Mouse (Mus musculus) heart, postnatal 25 days (tissue): Measurements from ENCODE around the gene Cyren. TPM values are rescaled to one million over a fixed set of nuclear protein-coding genes. Genes with fewer than 3 reads are reported as not detected.

ENCODE experiments used
- DNase-seq: peaks from one replicate; pipeline ENCODE4 v3.0.0; 2022; ENCODE audit warnings: low spot score
- intact Hi-C: fragments of 180-260 bp; cut with DNase I; formaldehyde crosslinking; loops from one replicate; pipeline ENCODE4 v1.15.1; 2025
- total RNA-seq, 2 experiments: library from RNA; stranded (reverse); gene quantifications; 2 replicates each; pipeline ENCODE4 v1.2.3; 2021

The Cyren gene
- total RNA-seq, 2 experiments from 2014 or later, result 3.8 to 4.1 TPM

DNA sequence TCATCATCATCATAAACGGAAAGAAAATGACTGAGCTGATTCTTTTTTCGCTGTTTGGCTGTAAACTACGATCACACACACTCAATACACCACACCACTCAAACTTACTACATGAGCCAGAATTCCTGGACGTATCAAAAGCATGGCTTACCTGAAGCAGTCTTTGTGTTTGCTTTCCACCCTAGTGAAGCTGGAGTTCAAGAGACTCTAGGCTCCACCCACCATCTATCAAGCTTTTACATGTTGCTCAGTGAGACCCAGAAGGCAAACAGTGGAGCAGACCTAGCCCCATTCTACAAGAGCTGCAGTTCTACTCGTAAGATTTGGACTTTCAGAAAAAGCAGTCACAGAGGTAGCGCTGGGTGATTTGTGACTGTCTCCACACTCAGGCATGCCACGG lies 24.7 kb upstream of the Cyren start:
- no peak for DNase-seq
- intact Hi-C loops, result no loop called here

DNA sequence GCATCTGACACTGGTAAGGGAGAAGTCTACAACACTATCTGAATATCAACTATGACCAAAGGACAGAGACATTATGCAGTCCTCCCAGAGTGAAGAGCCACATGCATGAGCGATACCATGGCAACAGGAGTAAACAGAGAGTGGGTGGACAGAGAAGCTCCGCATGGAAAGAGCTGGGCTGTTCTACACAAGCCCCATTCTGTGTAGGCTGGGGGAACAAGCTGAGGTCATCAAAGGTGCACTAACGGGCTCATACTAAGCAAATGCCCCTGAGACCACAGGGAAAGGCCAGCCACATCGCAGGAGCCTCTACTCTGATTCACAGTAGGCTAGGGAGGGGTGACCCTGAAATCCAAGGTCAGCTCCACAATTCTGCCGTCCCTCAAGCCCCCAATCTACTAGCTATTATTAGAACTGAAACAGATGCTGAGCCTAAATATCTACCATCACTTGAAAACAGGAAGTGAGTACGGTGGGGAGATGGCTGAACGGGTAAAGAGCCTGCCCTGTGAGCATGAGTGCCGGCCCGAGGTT lies 24.1 kb upstream of the Cyren start:
- DNase-seq, result no peak

DNA sequence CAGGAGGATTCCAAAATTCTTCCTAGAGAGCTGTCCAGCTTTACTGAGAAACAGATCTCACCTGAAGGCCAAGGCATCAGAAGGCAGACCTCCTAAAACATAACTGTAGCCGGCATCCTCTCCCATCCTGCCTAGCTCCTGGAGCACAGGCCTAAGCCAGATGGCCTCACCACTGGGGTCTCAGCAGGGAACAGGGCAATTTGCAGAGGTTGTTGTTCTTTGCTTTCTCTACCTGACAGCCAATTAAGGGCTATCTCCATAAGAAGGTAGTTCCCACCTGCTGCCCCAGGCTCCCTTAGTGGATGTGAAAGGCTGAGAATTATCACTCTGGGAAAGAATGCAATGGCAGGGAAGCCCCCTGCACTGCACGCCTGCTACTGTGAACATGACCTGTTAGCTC lies 23.1 kb upstream of the Cyren start:
- no peak for DNase-seq
- intact Hi-C loops, result no loop called here

More for the DNA sequence above, 24.1 kb upstream of the Cyren start:
- intact Hi-C loops, result no loop called here

DNA sequence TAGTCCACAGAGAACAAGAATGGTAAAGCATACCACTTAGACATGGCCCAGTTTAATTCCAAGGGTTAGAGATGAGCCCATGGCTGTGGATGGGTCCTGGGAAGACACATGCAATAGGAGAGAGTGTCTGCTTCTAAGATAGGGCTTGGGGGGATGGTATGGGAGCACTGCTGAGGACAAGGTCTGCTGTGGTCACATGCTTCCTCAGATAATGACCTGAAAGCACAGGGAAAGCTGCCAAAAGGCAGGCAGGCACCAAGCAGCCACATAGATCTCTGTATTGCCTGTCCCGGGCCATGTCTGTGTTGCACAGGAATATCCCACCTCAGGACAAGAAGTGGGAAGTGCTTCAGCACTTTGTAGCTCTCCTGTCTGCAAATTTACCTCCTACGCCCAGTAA lies 21.3 kb upstream of the Cyren start:
- no peak for DNase-seq
- intact Hi-C loops, result no loop called here

DNA sequence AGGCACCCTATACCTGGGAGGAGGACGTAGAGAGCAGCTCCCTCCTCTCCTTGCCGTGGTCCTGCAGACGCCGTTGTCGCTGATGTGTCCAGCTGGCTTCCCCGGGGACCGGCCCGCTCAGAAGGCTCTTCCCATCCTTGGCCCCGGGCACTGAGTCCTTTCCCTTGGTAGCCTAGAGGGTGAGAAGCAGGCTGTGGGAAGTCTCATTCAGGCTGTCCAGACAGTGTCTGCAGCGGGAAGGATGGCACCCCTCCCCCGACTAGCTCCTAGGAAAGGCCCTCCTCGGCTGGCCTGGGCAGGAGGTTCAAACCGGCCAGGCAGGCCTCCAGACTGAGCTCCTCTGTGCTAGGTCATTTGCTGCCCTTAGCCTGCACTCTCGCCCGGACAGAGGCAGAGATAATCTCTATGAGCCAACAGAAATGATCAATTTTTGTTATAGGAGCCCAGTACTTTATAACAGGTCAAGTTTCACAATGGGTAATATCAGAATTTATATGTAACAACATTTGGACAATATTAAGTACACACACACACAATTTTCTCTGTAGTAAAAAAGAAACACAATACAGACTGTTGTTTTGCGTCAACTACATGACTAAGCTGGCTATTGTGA lies 18.4 kb upstream of the Cyren start:
- DNase-seq, result no peak
- intact Hi-C loops, result no loop called here

DNA sequence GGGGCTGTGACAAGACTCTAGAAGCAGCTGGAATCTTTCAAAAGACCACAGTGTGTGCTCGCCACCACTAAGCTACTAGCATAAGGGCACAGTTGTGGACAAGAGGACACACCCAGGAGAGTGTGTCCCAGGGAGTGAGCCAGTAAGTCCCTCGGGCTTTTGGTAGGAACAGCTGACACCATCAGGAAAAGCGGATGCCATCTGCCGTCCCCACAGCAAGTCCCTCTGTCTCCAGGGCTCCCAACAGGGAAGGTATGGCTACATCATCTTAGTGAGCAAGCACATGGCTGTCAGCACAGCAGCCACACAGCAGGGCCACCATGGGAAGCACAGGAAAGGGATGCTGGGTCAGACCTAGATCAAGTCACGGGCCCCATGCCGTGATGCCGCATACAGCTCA lies 17.7 kb upstream of the Cyren start:
- intact Hi-C loops, result no loop called here

DNA sequence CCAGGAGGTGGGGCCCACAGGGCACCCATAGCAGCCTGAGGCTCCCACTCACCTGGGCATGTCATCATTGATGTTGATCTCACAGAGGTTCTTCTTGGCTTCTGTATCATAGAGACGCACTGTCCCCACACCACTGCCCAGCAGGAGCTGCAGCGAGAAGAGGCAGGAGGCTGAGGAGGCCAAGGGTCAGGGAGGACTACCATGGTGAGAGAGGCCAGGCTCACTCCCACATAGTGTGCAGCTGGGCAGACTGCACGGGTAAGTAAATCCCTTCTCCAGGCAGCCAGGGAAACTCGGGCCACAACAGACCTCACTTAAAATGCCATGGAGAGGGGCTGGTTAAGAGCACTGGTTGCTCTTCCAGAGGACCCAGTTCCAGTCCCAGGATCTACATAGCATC lies 11.3 kb upstream of the Cyren start:
- no peak for DNase-seq
- intact Hi-C loops, result no loop called here

More for the DNA sequence above, 17.7 kb upstream of the Cyren start:
- DNase-seq, result no peak

DNA sequence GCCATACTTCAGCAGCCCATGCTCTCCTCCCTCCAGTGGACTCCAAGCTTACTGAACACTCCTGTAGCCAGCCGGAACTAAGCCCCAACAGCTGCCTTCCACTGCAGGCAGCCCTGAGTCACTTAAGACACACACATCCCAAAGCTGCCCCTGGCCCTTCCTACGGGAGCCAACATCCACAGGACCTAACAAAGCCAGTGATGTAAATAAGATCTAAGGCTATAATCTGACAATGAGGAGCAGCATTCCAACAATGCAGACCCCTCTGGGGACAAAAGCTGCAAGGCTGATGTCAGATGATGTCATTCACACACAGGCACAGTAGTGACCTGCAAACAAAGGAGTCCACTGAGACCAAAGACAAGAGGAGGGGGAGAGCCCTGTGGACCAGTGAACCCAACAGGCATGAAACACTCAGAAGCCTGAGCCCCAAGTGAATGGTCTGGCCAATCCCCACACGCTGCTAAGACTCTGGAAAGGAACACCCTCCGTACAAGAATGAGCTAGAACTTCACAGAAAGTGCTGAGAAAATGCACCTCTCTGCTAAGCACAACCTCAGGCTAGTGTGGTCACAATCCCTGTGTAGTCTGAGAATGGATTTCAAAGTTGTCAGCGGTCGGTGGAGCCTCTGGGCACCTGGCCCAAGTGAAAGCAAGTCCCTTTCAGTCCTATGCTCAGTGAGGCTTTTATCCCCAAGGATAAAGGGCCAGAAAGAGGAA lies 9.4 kb upstream of the Cyren start:
- DNase-seq, result no peak
- intact Hi-C loops, result no loop called here

DNA sequence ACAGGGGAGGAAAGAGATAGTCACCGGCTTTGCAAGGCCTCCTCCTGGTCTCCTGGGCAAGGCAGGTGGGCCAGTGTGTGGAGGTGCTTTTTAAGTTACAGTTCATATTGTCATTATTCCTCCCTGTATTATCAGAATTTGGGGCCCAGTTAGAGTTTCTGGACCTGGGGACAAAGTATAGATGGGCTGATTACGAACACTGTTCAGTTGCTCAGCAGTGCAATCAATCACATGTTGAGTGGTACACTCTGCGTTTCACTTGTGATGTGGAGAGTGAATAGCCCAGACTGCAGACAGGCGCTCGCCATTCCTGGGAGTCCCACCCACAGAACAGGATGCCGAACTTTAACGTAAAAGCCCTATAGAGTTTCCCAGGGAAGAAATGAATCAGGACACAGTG lies 6.9 kb upstream of the Cyren start:
- intact Hi-C loops, result loop anchor here (5.0 kb wide), 2 partner anchors 37 to 38 kb away; partner anchors contain the start of gene Stra8
- no peak for DNase-seq

DNA sequence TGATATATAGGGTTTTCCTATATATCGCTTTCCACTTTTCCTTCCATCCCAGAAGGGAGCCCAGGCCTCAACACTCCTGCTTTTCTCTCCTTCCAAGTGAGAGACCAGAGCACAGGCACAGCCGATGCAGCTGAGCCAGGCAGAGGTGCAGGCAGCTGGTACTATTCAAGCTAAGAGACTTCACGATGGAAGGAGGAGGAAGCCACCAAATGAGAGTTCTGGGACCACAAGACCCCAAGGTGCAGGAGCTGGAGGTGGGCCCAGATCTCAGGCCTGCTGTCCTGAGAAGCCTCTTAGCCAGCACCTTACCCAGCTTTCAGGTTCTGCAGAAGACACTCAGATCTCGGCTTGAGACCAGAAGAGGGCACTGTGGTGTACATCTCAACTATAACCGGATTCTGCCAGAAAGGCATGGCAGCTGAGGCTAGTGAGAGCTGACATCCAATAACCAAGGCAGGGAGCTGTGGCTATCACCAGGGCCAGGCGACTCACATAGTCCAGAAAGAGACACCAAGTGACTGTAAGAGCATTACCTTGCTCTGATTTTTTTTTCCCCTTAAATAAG lies 2.1 kb upstream of the Cyren start:
- DNase-seq, result no peak
- intact Hi-C loops, result loop anchor here (5.0 kb wide), 2 partner anchors 33 to 42 kb away; partner anchors contain the start of gene Stra8

DNA sequence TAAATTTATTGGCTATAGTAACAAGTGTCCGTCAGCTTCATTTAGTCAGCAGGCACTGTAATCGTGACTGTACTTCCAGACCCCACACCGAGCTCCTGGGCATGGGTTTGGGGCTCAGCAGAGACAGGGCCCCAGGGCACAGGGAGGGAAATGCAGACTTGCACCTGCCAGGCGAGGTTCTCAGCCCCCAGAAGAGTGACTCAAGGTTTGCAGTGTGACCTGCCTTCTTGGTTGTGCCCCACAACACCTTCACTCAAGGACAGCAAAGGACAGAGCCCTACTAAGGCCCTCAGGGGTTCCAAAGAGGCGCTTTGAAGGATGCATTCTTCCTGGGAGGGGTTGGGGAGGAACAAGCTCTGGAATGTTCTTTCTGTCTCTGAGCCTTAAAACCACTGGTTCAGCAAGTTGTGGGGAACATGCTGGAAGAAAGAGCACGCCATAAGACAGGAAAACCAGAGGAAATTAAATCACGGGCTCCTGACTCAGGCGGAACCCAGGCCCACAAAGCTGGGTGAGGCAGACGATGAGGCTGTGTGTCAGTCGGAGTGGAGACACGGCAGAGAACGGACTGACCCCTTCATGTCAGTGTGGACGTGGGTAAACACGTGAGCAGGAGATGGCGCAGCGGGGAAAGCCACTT lies 1.4 kb upstream of the Cyren start:
- no peak for DNase-seq
- intact Hi-C loops, result no loop called here

DNA sequence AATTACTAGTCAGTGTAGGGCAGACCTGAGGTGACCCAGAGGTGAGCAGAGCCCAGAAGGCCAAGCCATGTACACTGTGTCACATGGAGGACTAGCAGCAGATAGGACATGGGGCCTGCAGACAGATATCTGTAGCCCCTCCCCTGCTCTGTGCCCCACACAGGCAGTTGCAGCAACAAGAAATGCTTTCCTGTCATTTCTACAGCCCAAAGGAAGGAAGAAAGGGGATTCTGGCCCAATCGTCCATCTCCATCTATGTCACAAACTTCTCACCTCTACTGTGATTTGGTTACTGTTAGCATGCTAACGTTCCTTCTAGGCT lies 1.1 kb downstream of the Cyren start:
- no peak for DNase-seq
- intact Hi-C loops, result loop anchor here (1.0 kb wide), 1 partner anchor 13 kb away; the partner anchor contains the start of gene Tmem140

DNA sequence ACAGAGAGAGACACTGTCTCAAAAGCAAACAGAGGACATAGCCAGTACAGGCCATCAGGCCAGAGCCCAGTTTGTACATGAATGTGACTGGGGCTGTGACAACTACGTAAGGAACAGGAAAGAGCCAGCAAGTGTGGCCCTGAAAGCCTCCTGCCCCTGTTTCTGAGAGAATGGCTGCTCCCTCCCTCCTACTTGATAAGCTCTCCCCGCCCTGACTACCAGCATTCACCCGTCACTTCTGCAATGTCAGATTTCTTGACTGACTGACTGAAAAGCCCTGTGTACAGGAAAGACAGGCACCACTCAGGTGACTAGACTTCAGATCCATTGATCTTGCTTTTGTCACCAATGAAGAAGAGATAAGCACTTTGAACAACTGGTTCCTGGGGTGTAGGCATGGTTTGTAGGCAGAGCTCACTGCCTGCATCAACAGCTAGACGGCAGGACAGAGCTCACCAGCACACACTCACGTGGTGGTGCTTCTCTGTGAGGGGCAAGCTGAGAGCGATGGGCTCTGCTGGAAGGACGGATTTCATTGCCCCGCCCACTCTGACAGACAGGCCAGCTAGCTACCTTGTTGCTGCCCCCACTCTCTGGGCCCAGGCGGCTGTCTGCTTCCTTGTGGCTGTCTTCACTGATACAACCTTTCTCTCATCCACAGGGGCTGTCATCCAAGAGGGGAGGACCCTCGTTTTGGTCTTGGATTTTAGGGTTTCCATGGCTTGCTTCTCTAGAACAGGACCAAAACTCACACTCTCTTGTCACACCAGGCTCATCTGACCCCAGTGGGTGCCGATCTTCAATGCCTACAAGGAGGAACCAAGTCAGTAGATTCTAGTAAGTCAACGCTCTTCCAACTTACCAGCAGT lies 1.7 kb downstream of the Cyren start:
- DNase-seq, result no peak
- intact Hi-C loops, result no loop called here

DNA sequence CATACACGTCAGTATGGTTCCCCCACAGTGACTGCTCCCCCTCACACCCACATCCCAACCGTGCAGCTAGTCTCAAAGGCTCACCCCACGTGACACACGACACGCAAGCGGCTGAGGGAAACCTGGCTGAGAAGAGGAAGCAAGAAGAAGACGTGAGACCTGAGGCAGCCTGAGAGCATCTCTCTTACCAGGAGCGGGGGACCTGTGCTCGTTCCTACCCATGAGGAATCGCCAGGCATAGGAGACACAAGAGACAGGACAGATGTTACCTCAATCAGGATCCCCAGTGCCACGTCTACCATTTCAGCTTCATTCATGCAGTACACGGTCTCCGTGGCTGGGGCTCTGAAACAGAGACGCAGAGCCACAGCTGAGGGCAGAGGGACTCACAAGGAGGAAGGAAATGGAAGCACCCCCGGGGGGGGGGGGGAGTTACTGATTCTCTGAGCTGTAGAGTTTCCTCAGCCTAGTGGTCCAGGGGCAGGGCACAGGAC lies 2.5 kb downstream of the Cyren start:
- DNase-seq, result no peak
- intact Hi-C loops, result no loop called here

DNA sequence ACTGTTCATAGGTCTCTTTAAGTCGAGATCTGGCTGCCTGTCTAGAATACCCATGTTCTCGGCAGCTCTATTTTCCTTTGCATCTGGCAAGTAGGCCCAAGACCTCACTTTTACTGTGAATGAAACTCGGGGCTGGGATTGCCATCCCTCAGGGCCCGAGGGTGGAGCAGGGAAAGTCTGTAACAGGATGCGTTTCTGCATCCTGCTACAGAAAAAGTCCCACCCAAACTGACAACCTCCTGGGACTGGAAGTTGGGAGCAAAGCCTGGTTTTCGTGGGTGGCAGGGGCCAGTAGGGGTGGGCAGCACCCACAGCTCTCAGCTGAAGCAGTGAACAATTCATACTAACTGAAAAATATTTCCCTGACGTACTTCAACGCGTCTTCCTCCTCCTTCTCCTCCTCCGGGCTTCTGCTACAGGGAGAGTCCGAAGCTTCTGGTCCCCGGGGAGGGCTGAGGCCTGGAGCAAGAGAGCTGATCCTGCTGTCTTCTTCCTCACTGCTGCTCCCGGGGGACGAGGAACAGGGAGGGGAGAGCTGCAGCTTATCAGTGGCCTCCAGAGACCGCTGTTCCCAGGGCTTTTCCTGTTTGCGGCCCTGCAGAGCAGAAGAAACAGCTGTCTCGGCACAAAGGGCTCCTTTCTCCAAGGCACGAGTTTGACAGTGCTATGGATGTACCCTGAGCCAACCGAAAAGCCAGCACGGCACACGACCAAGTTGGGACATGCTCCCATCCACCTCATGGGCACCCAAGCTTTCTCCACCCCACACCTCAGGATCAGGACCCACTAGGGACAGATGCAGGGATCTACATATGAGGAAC lies 3.5 kb downstream of the Cyren start:
- peak; percentile 81 for DNase-seq
- intact Hi-C loops, result no loop called here

DNA sequence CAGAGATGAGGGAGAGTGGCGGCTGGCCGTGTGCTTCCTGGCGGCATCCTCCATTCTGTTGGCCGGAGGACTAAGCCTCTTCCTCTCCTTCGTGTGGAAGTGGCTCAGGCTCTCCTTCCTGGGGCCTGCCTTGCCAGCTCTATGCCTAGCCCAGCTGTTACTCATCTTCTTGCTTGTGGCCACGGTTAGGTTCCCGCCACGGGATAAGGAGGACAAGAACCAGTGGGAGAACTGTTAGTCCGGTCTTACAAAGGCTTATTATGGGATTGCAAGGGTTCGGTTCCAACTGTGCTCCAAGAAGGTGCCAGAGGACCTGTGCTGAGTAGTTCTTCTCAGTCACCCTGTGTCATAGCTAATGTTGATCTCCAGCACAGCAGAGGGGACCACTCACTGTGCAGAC lies 5.0 kb downstream of the Cyren start:
- DNase-seq, result no peak
- intact Hi-C loops, result no loop called here

DNA sequence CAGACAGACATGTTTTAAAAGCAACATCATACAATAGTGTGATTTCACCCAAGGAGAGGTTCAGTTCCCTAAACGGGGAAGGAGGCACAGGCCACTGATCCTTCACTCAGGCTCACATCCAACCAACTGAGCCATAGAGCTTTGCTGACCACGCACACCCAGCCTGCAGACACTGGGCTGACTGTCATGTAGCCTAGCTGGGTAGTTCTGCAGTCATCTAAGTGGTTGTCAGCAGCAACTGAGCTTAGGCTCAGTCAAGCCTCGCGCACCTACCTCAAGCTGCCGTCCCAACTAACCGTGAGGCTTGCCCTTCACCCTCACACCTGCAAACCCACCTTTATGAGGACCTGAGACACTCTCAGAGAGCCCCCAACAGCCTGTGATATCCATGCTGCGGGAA lies 5.9 kb downstream of the Cyren start:
- intact Hi-C loops, result no loop called here
- no peak for DNase-seq

DNA sequence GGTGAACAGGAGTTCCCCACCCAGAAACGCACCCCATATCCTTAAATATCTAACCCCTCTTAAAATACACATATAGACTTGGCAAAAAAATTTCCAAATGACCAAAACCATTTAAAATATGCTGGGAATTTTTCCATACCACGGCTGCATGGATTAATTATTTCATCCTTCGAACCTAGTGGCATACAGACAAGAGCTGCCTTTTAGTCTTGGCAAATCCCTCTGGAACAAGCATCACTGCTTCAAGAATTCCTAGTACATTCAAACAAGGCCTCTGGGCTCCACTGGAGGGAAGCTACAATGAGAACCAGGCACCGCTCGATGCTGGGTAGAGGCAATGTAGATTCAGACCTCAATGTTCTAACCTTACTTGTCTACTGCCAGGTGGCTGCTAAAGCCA lies 7.1 kb downstream of the Cyren start:
- DNase-seq, result no peak
- intact Hi-C loops, result no loop called here

DNA sequence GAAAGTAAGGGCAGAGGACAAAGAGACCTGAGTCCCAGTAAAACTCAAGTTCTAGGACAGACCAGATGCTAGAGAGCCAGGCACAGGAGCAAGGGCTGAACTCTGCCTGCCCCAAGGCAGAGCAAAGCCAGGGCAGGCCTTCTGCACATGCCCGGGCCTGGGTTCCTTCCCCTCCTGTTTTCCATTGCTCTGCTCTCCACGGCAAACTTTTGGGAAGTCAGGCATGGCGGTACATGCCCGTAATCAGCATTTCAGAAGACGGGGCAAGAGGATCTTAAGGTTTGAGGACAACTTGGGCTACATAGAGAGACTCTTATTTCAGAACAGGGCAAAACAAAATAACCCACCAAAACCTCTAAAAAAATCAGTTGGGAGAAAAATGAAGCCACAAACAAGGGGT lies 7.7 kb downstream of the Cyren start:
- no peak for DNase-seq
- intact Hi-C loops, result no loop called here
